Mouse (Mus musculus) limb, embryonic 10.5 days (tissue): Measurements from ENCODE around the gene Wbp2nl. TPM values are rescaled to one million over a fixed set of nuclear protein-coding genes. Genes with fewer than 3 reads are reported as not detected.

Experiments used
- DNase-seq: peaks from one replicate; pipeline ENCODE4 v3.0.0-alpha.2; 2017; ENCODE audit warnings: low spot score
- H3K27ac ChIP-seq: fragments of 300-500 bp; sonication (generic); 2 replicates; pipeline ENCODE4 v1.5.1; 2016; ENCODE audit warnings: mild to moderate bottlenecking
- H3K27me3 ChIP-seq: fragments of 300-500 bp; sonication (generic); 2 replicates; pipeline ENCODE4 v1.6.1; 2016; ENCODE audit warnings: low read depth, mild to moderate bottlenecking; ENCODE audit not compliant: poor library complexity, severe bottlenecking
- H3K36me3 ChIP-seq: fragments of 300-500 bp; sonication (generic); 2 replicates; pipeline ENCODE4 v1.6.1; 2016; ENCODE audit warnings: mild to moderate bottlenecking, moderate library complexity
- H3K4me1 ChIP-seq: fragments of 300-500 bp; sonication (generic); 2 replicates; pipeline ENCODE4 v1.6.1; 2016
- H3K4me3 ChIP-seq: fragments of 300-500 bp; sonication (generic); 2 replicates; pipeline ENCODE4 v1.5.1; 2016; ENCODE audit warnings: mild to moderate bottlenecking, moderate library complexity
- H3K9me3 ChIP-seq: fragments of 300-500 bp; sonication (generic); replicated peaks from 2 replicates; pipeline ENCODE4 v1.6.1; 2016; ENCODE audit warnings: mild to moderate bottlenecking
- WGBS: fragments of 180-500 bp; shearing (Covaris S2); methylation state at CpG from one replicate; pipeline ENCODE4 v1.1.7; 2016; 5-methylcytosine and 5-hydroxymethylcytosine counted together
- polyA plus RNA-seq: library from polyadenylated mRNA; unstranded; fragments of >200 nt; fragmentation: Nextera tagmentation; extraction: Ambion mirVana; gene quantifications from 2 replicates; pipeline ENCODE4 v1.2.1, GENCODE M21; 2016

The Wbp2nl gene
- polyA plus RNA-seq, 1 experiment from 2014 or later: 0.16 TPM

GRCm38 (mm10) chr15:82274927-82275901 lies 23.5 kb upstream of the Wbp2nl start:
- Histone ChIP-seq H3K27ac (peak overlapping the region; percentile 90), H3K4me3 (peak overlapping the region; percentile 78)

GRCm38 (mm10) chr15:82277591-82277990 lies 21.2 kb upstream of the Wbp2nl start:
- 78% methylated on average over 5 of the region's 5 CpGs for WGBS
- Histone ChIP-seq H3K36me3 (peaks cover 47% of the 10 kb centered on the region), H3K27ac (no peak overlapping the region)

More at GRCm38 (mm10) chr15:82274927-82275901, 23.5 kb upstream of the Wbp2nl start:
- peak; percentile 81 for DNase-seq
- Histone ChIP-seq H3K4me1 (peaks cover 27% of the 10 kb centered on the region), H3K27me3 (peaks cover 47% of the 10 kb centered on the region), H3K36me3 (peaks cover 26% of the 10 kb centered on the region), H3K9me3 (no peaks in the 10 kb centered on the region)
- under 1% methylated on average over 86 of the region's 86 CpGs for WGBS

GRCm38 (mm10) chr15:82280638-82281037 lies 18.1 kb upstream of the Wbp2nl start:
- no peaks in the 10 kb centered on the region for H3K27me3 ChIP-seq
- 86% methylated on average over 4 of the region's 4 CpGs for WGBS
- H3K4me3 ChIP-seq: no peak overlapping the region
- no peak for DNase-seq
- H3K27ac ChIP-seq: no peak overlapping the region
- H3K36me3 ChIP-seq: peaks cover 77% of the 10 kb centered on the region
- H3K9me3 ChIP-seq: no peaks in the 10 kb centered on the region
- peaks cover 13% of the 10 kb centered on the region for H3K4me1 ChIP-seq

More at GRCm38 (mm10) chr15:82277591-82277990, 21.2 kb upstream of the Wbp2nl start:
- Histone ChIP-seq H3K4me1 (peaks cover 27% of the 10 kb centered on the region), H3K9me3 (no peaks in the 10 kb centered on the region), H3K4me3 (no peak overlapping the region), H3K27me3 (peaks cover 28% of the 10 kb centered on the region)
- no peak for DNase-seq

GRCm38 (mm10) chr15:82286157-82286556 lies 12.6 kb upstream of the Wbp2nl start:
- no peaks in the 10 kb centered on the region for H3K9me3 ChIP-seq
- no peaks in the 10 kb centered on the region for H3K4me1 ChIP-seq
- DNase-seq: no peak
- no peak overlapping the region for H3K4me3 ChIP-seq
- H3K27me3 ChIP-seq: no peaks in the 10 kb centered on the region
- no peak overlapping the region for H3K27ac ChIP-seq
- 59% methylated on average over 12 of the region's 12 CpGs for WGBS
- H3K36me3 ChIP-seq: peaks cover 97% of the 10 kb centered on the region

- no peaks in the 10 kb centered on the region for H3K9me3 ChIP-seq
- no peak overlapping the region for H3K27ac ChIP-seq
- H3K36me3 ChIP-seq: peaks cover 68% of the 10 kb centered on the region
- H3K4me3 ChIP-seq: no peak overlapping the region
- H3K4me1 ChIP-seq: peaks cover 12% of the 10 kb centered on the region
- 92% methylated on average over 7 of the region's 7 CpGs for WGBS
- H3K27me3 ChIP-seq: no peaks in the 10 kb centered on the region
- DNase-seq: no peak
These were observed 8.5 kb upstream of the Wbp2nl start for GRCm38 (mm10) chr15:82290252-82290651.

GRCm38 (mm10) chr15:82292851-82293250 lies 5.9 kb upstream of the Wbp2nl start:
- Histone ChIP-seq H3K4me3 (no peak overlapping the region), H3K4me1 (peaks cover 12% of the 10 kb centered on the region), H3K27me3 (no peaks in the 10 kb centered on the region), H3K9me3 (no peaks in the 10 kb centered on the region), H3K36me3 (peaks cover 43% of the 10 kb centered on the region), H3K27ac (no peak overlapping the region)
- no peak for DNase-seq
- WGBS: 33% methylated on average over 5 of the region's 5 CpGs

- 20% methylated on average over 7 of the region's 7 CpGs for WGBS
- Histone ChIP-seq H3K4me3 (no peak overlapping the region), H3K36me3 (peaks cover 38% of the 10 kb centered on the region)
These were observed 5.5 kb upstream of the Wbp2nl start for GRCm38 (mm10) chr15:82293271-82293711.

GRCm38 (mm10) chr15:82294059-82294458 lies 4.7 kb upstream of the Wbp2nl start:
- Histone ChIP-seq H3K36me3 (peaks cover 31% of the 10 kb centered on the region), H3K9me3 (0 out of 2 replicates have a peak, but pooled peaks cover 2% of the 10 kb centered on the region), H3K27me3 (peaks cover 7% of the 10 kb centered on the region), H3K27ac (no peak overlapping the region), H3K4me3 (no peak overlapping the region), H3K4me1 (peaks cover 16% of the 10 kb centered on the region)
- DNase-seq: peak; percentile 35
- WGBS: 58% methylated on average over 8 of the region's 8 CpGs

More at GRCm38 (mm10) chr15:82293271-82293711, 5.5 kb upstream of the Wbp2nl start:
- peaks cover 12% of the 10 kb centered on the region for H3K4me1 ChIP-seq
- no peak overlapping the region for H3K27ac ChIP-seq
- H3K9me3 ChIP-seq: no peaks in the 10 kb centered on the region
- no peak for DNase-seq
- H3K27me3 ChIP-seq: no peaks in the 10 kb centered on the region

- 86% methylated on average over 3 of the region's 3 CpGs for WGBS
- Histone ChIP-seq H3K9me3 (no peaks in the 10 kb centered on the region), H3K36me3 (no peaks in the 10 kb centered on the region), H3K27ac (no peak overlapping the region), H3K27me3 (no peaks in the 10 kb centered on the region), H3K4me3 (no peak overlapping the region), H3K4me1 (no peaks in the 10 kb centered on the region)
- DNase-seq: no peak
These were observed 8.4 kb downstream of the Wbp2nl start for GRCm38 (mm10) chr15:82307107-82307506.

- 85% methylated on average over 3 of the region's 3 CpGs for WGBS
- H3K4me3 ChIP-seq: no peak overlapping the region
- no peaks in the 10 kb centered on the region for H3K36me3 ChIP-seq
- H3K27ac ChIP-seq: no peak overlapping the region
- H3K27me3 ChIP-seq: no peaks in the 10 kb centered on the region
- no peaks in the 10 kb centered on the region for H3K4me1 ChIP-seq
- DNase-seq: no peak
- H3K9me3 ChIP-seq: no peaks in the 10 kb centered on the region
These were observed 9.7 kb downstream of the Wbp2nl start for GRCm38 (mm10) chr15:82308416-82308815.

- no peak for DNase-seq
- H3K4me3 ChIP-seq: no peak overlapping the region
- no peaks in the 10 kb centered on the region for H3K36me3 ChIP-seq
- H3K27me3 ChIP-seq: no peaks in the 10 kb centered on the region
- WGBS: 87% methylated on average over 6 of the region's 6 CpGs
- no peaks in the 10 kb centered on the region for H3K9me3 ChIP-seq
- no peak overlapping the region for H3K27ac ChIP-seq
- no peaks in the 10 kb centered on the region for H3K4me1 ChIP-seq
These were observed 19.1 kb downstream of the Wbp2nl start for GRCm38 (mm10) chr15:82317839-82318238.

GRCm38 (mm10) chr15:82319613-82320012 lies 20.9 kb downstream of the Wbp2nl start:
- Histone ChIP-seq H3K4me1 (0 out of 2 replicates have a peak, but pooled peaks cover 3% of the 10 kb centered on the region), H3K36me3 (no peaks in the 10 kb centered on the region), H3K9me3 (no peaks in the 10 kb centered on the region), H3K4me3 (no peak overlapping the region), H3K27me3 (no peaks in the 10 kb centered on the region), H3K27ac (no peak overlapping the region)
- 85% methylated on average over 1 of the region's 1 CpGs for WGBS
- DNase-seq: no peak

- no peaks in the 10 kb centered on the region for H3K27me3 ChIP-seq
- no peaks in the 10 kb centered on the region for H3K9me3 ChIP-seq
- no peak for DNase-seq
- H3K27ac ChIP-seq: no peak overlapping the region
- WGBS: 88% methylated on average over 8 of the region's 8 CpGs
- H3K4me3 ChIP-seq: no peak overlapping the region
- H3K4me1 ChIP-seq: 0 out of 2 replicates have a peak, but pooled peaks cover 3% of the 10 kb centered on the region
- H3K36me3 ChIP-seq: no peaks in the 10 kb centered on the region
These were observed 23.4 kb downstream of the Wbp2nl start for GRCm38 (mm10) chr15:82322195-82322594.
